Mouse (Mus musculus): ENCODE measurements around the gene Gm340.

GRCm38 (mm10) chr19:41568791-41569190 lies 13.4 kb upstream of the Gm340 start:
- no peak for TF ChIP-seq TAL1 (IDR thresholded peaks at IDR 0.05; ENCODE audit: low read length)
- TF ChIP-seq GATA1 (IDR thresholded peaks at IDR 0.05; ENCODE audit: low read length) = no peak
